In the genomic region with DNA sequence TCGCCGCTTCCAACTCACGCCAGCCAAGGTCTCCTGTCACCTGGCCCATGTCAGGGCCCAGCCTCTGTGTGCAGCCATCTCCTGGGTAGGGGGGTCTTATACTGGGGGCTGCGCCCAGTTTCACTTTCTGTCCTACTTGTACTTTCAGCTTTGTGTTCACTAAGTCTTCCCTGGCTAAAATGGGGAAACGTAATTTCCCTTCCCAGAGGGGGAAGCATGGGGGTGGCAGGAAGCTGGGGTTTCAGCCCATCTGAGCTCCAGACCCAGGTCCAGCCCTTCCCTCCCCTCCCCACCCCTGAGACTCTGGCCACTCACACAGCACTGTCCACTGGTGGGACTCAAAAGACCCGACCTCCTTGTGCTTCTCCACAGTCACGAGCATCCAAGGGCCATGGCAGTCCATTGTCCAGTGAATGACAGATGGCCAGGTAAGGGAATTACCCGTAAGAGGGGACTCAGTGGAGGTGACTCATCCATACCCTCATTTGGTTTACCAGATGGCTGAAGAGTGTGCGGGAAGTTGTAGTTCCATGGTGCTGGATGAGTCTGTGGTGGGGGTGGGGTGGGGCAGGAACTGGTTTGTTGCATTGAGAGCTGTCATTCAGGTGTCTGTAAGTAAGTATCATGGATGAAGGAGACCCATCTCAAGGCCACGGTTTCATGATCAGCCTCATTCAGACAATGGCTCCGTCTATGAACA, we compare ENCODE assay signal across 20 mouse cellular contexts. TPM values are rescaled to one million over a fixed set of nuclear protein-coding genes. Genes with fewer than 3 reads are reported as not detected.
"Had no signal": no experiment of that assay in that cellular context is flagged by ENCODE, and none has a peak within 500 bp of the region (broad histone marks: within the 10 kb centered on the region; RNA-seq: fewer than 3 reads in every experiment).

A gene (minus strand): TSS at position 80 of the 700 bp plus-strand sequence.

- H3K27me3 ChIP-seq: intestine, embryonic 15.5 days; liver, embryonic 13.5 days had no signal

- ATAC-seq: intestine, embryonic 15.5 days; lung, postnatal 0 days; midbrain, embryonic 13.5 days had no signal

- H3K36me3 ChIP-seq: intestine, embryonic 15.5 days; limb, embryonic 12.5 days; liver, embryonic 13.5 days; midbrain, embryonic 13.5 days had no signal

- H3K4me3 ChIP-seq: intestine, embryonic 15.5 days; layer of hippocampus, adult 2 months; limb, embryonic 12.5 days; liver, embryonic 13.5 days; midbrain, embryonic 13.5 days had no signal

- H3K4me2 ChIP-seq: intestine, embryonic 15.5 days; limb, embryonic 12.5 days; liver, embryonic 13.5 days; midbrain, embryonic 13.5 days had no signal

- H3K4me1 ChIP-seq: intestine, embryonic 15.5 days; limb, embryonic 12.5 days; midbrain, embryonic 13.5 days had no signal

- H3K9ac ChIP-seq: intestine, embryonic 15.5 days; limb, embryonic 12.5 days; liver, embryonic 13.5 days; midbrain, embryonic 13.5 days had no signal

- DNase-seq: kidney, adult 18-20 months; kidney, postnatal 10 days; kidney, postnatal 4 days; liver, embryonic 13.5 days; lung, adult 2 months; lung, postnatal 36 days; right cerebral cortex, adult 18-20 months; right cerebral cortex, postnatal 25 days; thymus, postnatal 4 days had no signal

- H3K27ac ChIP-seq: intestine, embryonic 15.5 days; layer of hippocampus, adult 2 months; limb, embryonic 12.5 days; liver, embryonic 13.5 days; midbrain, embryonic 13.5 days had no signal

- H3K9me3 ChIP-seq: intestine, embryonic 15.5 days; limb, embryonic 12.5 days; liver, embryonic 13.5 days; midbrain, embryonic 13.5 days had no signal

RNA-seq across cellular contexts. Expression of the gene that starts here (rescaled TPM):
- total RNA-seq: layer of hippocampus, adult 2 months; layer of hippocampus, postnatal 10 days; left cerebral cortex, postnatal 36 days; midbrain, postnatal 0 days had no signal
- polyA plus RNA-seq: intestine, embryonic 15.5 days; kidney, embryonic 14.5 days; limb, embryonic 12.5 days; liver, embryonic 13.5 days; midbrain, embryonic 13.5 days; midbrain, postnatal 0 days; neural tube, embryonic 14.5 days; stomach, embryonic 16.5 days had no signal
